Mouse (Mus musculus): Measurements from ENCODE around the gene Gpsm1. TPM values are rescaled to one million over a fixed set of nuclear protein-coding genes. Genes with fewer than 3 reads are reported as not detected.

The Gpsm1 gene
- polyA plus RNA-seq, 1 experiment from 2014 or later = 149 TPM

- no peak overlapping the region for H3K9ac ChIP-seq
- no peaks in the 10 kb centered on the region for H3K9me3 ChIP-seq
- 72% methylated on average over 15 of the region's 15 CpGs for WGBS
- peaks cover 76% of the 10 kb centered on the region for H3K36me3 ChIP-seq
- H3K27me3 ChIP-seq = no peaks in the 10 kb centered on the region
- ATAC-seq (ENCODE audit: low FRiP score) = peak; percentile 65; the same call in 1 of the 2 replicates
- no peak overlapping the region for H3K4me2 ChIP-seq
- peaks cover 28% of the 10 kb centered on the region for H3K4me1 ChIP-seq (replicated peaks)
- H3K4me3 ChIP-seq = no peak overlapping the region
- no peak overlapping the region for H3K27ac ChIP-seq
Measured at GRCm38 (mm10) chr2:26325386-26326181, 10.3 kb downstream of the Gpsm1 start.

GRCm38 (mm10) chr2:26327852-26328251, 12.5 kb downstream of the Gpsm1 start:
- peaks cover 91% of the 10 kb centered on the region for H3K36me3 ChIP-seq
- H3K4me3 ChIP-seq = no peak overlapping the region
- WGBS = 91% methylated on average over 4 of the region's 4 CpGs

GRCm38 (mm10) chr2:26329402-26329801, 14.1 kb downstream of the Gpsm1 start:
- H3K27me3 ChIP-seq = no peaks in the 10 kb centered on the region
- H3K4me2 ChIP-seq = no peak overlapping the region
- peaks cover 77% of the 10 kb centered on the region for H3K36me3 ChIP-seq
- H3K27ac ChIP-seq = no peak overlapping the region
- no peak overlapping the region for H3K9ac ChIP-seq
- WGBS = 43% methylated on average over 8 of the region's 8 CpGs
- H3K4me1 ChIP-seq (replicated peaks) = peaks cover 8% of the 10 kb centered on the region; the same call in 1 of the 2 replicates
- H3K4me3 ChIP-seq = no peak overlapping the region
- ATAC-seq (ENCODE audit: low FRiP score) = 0 out of 2 replicates have a peak, but pooled peaks have one; percentile 28
- H3K9me3 ChIP-seq = no peaks in the 10 kb centered on the region

More at GRCm38 (mm10) chr2:26327852-26328251, 12.5 kb downstream of the Gpsm1 start:
- Histone ChIP-seq H3K27me3 (no peaks in the 10 kb centered on the region), H3K9ac (no peak overlapping the region), H3K4me1 (replicated peaks) (peaks cover 8% of the 10 kb centered on the region; the same call in 1 of the 2 replicates), H3K27ac (no peak overlapping the region), H3K9me3 (no peaks in the 10 kb centered on the region), H3K4me2 (no peak overlapping the region)
- no peak for ATAC-seq (ENCODE audit: low FRiP score)

GRCm38 (mm10) chr2:26330056-26330468, 14.7 kb downstream of the Gpsm1 start:
- ATAC-seq (ENCODE audit: low FRiP score) = peak; percentile 46

GRCm38 (mm10) chr2:26330702-26331101, 15.4 kb downstream of the Gpsm1 start:
- ATAC-seq (ENCODE audit: low FRiP score) = no peak
- 69% methylated on average over 6 of the region's 6 CpGs for WGBS
- no peaks in the 10 kb centered on the region for H3K27me3 ChIP-seq
- H3K27ac ChIP-seq = 0 out of 2 replicates have a peak overlapping the region, but pooled peaks have one; percentile 44
- H3K36me3 ChIP-seq = peaks cover 64% of the 10 kb centered on the region
- H3K4me3 ChIP-seq = no peak overlapping the region
- no peak overlapping the region for H3K9ac ChIP-seq
- no peaks in the 10 kb centered on the region for H3K9me3 ChIP-seq
- no peak overlapping the region for H3K4me2 ChIP-seq
- H3K4me1 ChIP-seq (replicated peaks) = peaks cover 8% of the 10 kb centered on the region; the same call in 1 of the 2 replicates

More at GRCm38 (mm10) chr2:26330056-26330468, 14.7 kb downstream of the Gpsm1 start:
- WGBS = 85% methylated on average over 4 of the region's 4 CpGs
- Histone ChIP-seq H3K27ac (peak overlapping the region; percentile 44; the same call in 1 of the 2 replicates), H3K36me3 (peaks cover 71% of the 10 kb centered on the region), H3K4me2 (no peak overlapping the region), H3K4me3 (no peak overlapping the region), H3K9me3 (no peaks in the 10 kb centered on the region), H3K9ac (no peak overlapping the region), H3K27me3 (no peaks in the 10 kb centered on the region), H3K4me1 (replicated peaks) (peaks cover 8% of the 10 kb centered on the region; the same call in 1 of the 2 replicates)

GRCm38 (mm10) chr2:26338302-26339203, 23.2 kb downstream of the Gpsm1 start:
- ATAC-seq (ENCODE audit: low FRiP score) = 0 out of 2 replicates have a peak, but pooled peaks have one; percentile 28
- Histone ChIP-seq H3K4me1 (replicated peaks) (no peaks in the 10 kb centered on the region), H3K9me3 (no peaks in the 10 kb centered on the region), H3K36me3 (peaks cover 53% of the 10 kb centered on the region), H3K4me2 (no peak overlapping the region), H3K9ac (no peak overlapping the region), H3K4me3 (no peak overlapping the region), H3K27ac (no peak overlapping the region), H3K27me3 (no peaks in the 10 kb centered on the region)
- WGBS = 74% methylated on average over 9 of the region's 13 CpGs

GRCm38 (mm10) chr2:26339204-26339551, 23.9 kb downstream of the Gpsm1 start:
- WGBS = 85% methylated on average over 5 of the region's 5 CpGs
- H3K4me1 ChIP-seq (replicated peaks) = no peaks in the 10 kb centered on the region
- H3K4me3 ChIP-seq = no peak overlapping the region
- no peak overlapping the region for H3K9ac ChIP-seq
- H3K27ac ChIP-seq = no peak overlapping the region
- H3K27me3 ChIP-seq = no peaks in the 10 kb centered on the region
- H3K4me2 ChIP-seq = no peak overlapping the region
- peaks cover 59% of the 10 kb centered on the region for H3K36me3 ChIP-seq
- no peaks in the 10 kb centered on the region for H3K9me3 ChIP-seq
- ATAC-seq (ENCODE audit: low FRiP score) = no peak

GRCm38 (mm10) chr2:26341510-26341981, 26.2 kb downstream of the Gpsm1 start:
- Histone ChIP-seq H3K36me3 (peaks cover 83% of the 10 kb centered on the region), H3K4me1 (replicated peaks) (no peaks in the 10 kb centered on the region), H3K27ac (peak overlapping the region; percentile 48; the same call in 1 of the 2 replicates), H3K9ac (no peak overlapping the region; the same call in 1 of the 2 replicates), H3K4me2 (no peak overlapping the region), H3K4me3 (no peak overlapping the region), H3K9me3 (no peaks in the 10 kb centered on the region), H3K27me3 (no peaks in the 10 kb centered on the region)
- WGBS = 83% methylated on average over 2 of the region's 2 CpGs
- ATAC-seq (ENCODE audit: low FRiP score) = no peak

- no peak overlapping the region for H3K4me2 ChIP-seq
- no peaks in the 10 kb centered on the region for H3K9me3 ChIP-seq
- 81% methylated on average over 10 of the region's 10 CpGs for WGBS
- no peaks in the 10 kb centered on the region for H3K27me3 ChIP-seq
- peaks cover 88% of the 10 kb centered on the region for H3K36me3 ChIP-seq
- no peak for ATAC-seq (ENCODE audit: low FRiP score)
- H3K27ac ChIP-seq = peak overlapping the region; percentile 48; the same call in 1 of the 2 replicates
- no peak overlapping the region for H3K9ac ChIP-seq
- no peak overlapping the region for H3K4me3 ChIP-seq
- no peaks in the 10 kb centered on the region for H3K4me1 ChIP-seq (replicated peaks)
Measured at GRCm38 (mm10) chr2:26342044-26342443, 26.7 kb downstream of the Gpsm1 start.

- no peak overlapping the region for H3K4me2 ChIP-seq
- peak overlapping the region; percentile 48; the same call in 1 of the 2 replicates for H3K27ac ChIP-seq
- 74% methylated on average over 11 of the region's 11 CpGs for WGBS
- no peaks in the 10 kb centered on the region for H3K4me1 ChIP-seq (replicated peaks)
- no peak for ATAC-seq (ENCODE audit: low FRiP score)
- peaks cover 96% of the 10 kb centered on the region for H3K36me3 ChIP-seq
- no peak overlapping the region for H3K9ac ChIP-seq
- no peak overlapping the region for H3K4me3 ChIP-seq
- no peaks in the 10 kb centered on the region for H3K27me3 ChIP-seq
- no peaks in the 10 kb centered on the region for H3K9me3 ChIP-seq
Measured at GRCm38 (mm10) chr2:26342609-26343490, 27.5 kb downstream of the Gpsm1 start.

GRCm38 (mm10) chr2:26348241-26348640, 32.9 kb downstream of the Gpsm1 start:
- H3K27ac ChIP-seq = peak overlapping the region; percentile 46
- 75% methylated on average over 6 of the region's 6 CpGs for WGBS
- H3K36me3 ChIP-seq = peaks cover 73% of the 10 kb centered on the region
- no peak overlapping the region for H3K9ac ChIP-seq
- no peaks in the 10 kb centered on the region for H3K27me3 ChIP-seq
- H3K4me2 ChIP-seq = no peak overlapping the region
- H3K4me3 ChIP-seq = no peak overlapping the region
- H3K4me1 ChIP-seq (replicated peaks) = peaks cover 23% of the 10 kb centered on the region
- ATAC-seq (ENCODE audit: low FRiP score) = no peak
- H3K9me3 ChIP-seq = no peaks in the 10 kb centered on the region
